Mouse (Mus musculus) adrenal gland, postnatal 14 days (tissue): Measurements from ENCODE around the gene Mgea5. TPM values are rescaled to one million over a fixed set of nuclear protein-coding genes. Genes with fewer than 3 reads are reported as not detected.
"Not testable (repeated sequence)": the region's sequence is repeated elsewhere in the genome, so short reads cannot be mapped to it uniquely, and the experiment has no call there.

Experiments used
- DNase-seq: peaks from one replicate; pipeline ENCODE4 v3.0.0; 2021; ENCODE audit warnings: mixed read lengths
- long read RNA-seq, 2 experiments: library from polyadenylated mRNA; stranded (forward); transcript quantifications; one replicate each; pipeline ENCODE4 v2.0.0; 2021
- total RNA-seq: library from RNA; stranded (reverse); gene quantifications from 2 replicates; pipeline ENCODE4 v1.2.3, GENCODE M21; 2021

The Mgea5 gene
- total RNA-seq, result 71.8 and 76.5 TPM in 2 replicates
- long read RNA-seq, experiment 1, full-length matches to known transcripts, result 10 of 25 reads
- long read RNA-seq, experiment 1, partial matches to known transcripts, result 7 of 25 reads
- long read RNA-seq, experiment 1, other reads (novel, unspliced or antisense), result 8 of 25 reads
- long read RNA-seq, experiment 2, full-length matches to known transcripts, result 7 of 14 reads
- long read RNA-seq, experiment 2, partial matches to known transcripts, result 4 of 14 reads
- long read RNA-seq, experiment 2, other reads (novel, unspliced or antisense), result 3 of 14 reads

GRCm38 (mm10) chr19:45783181-45783932 lies at the start of gene Mgea5:
Gene Mgea5 (minus strand): TSS chr19:45783837.
- DNase-seq, result peak; percentile 99

GRCm38 (mm10) chr19:45830679-45831078 lies 47.0 kb upstream of the Mgea5 start:
- DNase-seq, result no peak

DNA sequence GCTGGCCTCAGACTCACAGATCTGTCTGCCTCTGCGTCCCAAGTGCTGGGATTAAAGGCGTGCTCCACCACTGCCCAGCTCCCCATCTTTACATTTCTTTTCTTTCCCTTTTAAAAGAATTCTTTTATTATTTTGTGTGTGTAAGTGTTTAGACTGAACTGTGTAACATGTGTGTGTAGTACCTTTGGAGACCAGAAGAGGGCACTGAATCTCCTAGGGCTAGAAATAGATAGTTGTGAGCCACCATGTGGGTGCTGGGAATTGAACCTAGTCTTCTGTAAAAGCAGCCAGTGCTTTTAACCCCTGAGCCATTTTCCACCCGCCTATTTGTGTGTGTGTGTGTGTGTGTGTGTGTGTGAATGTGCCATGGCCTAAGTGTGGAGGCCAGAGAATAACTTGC lies 44.1 kb upstream of the Mgea5 start:
- DNase-seq, result no peak

DNA sequence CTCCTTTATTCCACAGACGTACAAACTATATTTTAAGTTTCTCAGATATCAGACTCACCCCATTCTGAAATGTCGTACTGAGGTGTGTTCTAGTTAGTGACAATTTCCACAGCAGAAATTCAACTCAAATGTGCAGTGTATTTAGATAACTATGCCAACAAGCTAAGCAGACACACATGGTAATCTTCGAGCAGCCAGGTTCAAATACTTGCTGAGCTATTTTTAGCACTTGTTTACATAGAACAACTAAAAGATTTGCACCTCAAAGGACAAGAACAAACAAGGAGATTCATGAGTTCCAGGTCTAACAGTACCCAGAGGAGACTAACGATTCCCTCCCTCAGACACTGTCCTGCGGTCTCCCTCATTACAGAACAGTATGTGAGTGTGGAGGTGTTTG lies 43.5 kb upstream of the Mgea5 start:
- no peak for DNase-seq

GRCm38 (mm10) chr19:45826146-45826545 lies 42.5 kb upstream of the Mgea5 start:
- no peak for DNase-seq

- no peak for DNase-seq
Measured at GRCm38 (mm10) chr19:45821832-45822231, 38.2 kb upstream of the Mgea5 start.

DNA sequence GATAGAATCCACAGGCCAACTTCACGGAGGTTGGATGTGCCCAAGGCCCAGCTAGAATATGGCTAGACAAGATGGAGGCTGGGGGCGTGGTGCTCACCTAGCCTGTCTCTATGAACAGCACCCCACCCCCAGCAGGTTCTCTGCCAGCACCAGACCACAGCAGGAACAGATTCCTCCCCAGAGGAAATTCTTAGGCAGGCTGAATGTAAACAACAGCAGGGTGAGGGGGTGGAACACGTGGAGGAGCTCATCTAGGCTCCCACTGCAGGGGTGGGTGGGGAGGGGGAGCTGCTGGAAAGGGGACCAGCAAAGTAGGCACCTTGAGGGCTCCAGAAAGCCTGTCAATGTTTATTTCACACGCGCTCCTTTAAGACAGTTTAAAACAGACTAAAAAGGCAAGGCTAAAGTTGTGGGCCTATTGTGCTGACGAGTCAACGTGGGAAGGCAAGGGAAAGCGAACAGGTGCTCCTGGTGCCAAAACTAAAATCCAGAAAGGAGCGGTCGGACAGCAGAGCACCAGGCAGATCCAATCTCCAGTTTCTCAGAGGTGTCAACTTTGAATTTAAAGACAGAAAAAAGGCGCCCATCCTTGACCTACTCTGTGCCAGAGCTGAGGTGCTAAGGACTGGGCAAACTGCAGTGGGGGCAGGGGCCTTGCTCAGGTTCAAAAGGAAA lies 34.3 kb upstream of the Mgea5 start:
- DNase-seq, result no peak

DNA sequence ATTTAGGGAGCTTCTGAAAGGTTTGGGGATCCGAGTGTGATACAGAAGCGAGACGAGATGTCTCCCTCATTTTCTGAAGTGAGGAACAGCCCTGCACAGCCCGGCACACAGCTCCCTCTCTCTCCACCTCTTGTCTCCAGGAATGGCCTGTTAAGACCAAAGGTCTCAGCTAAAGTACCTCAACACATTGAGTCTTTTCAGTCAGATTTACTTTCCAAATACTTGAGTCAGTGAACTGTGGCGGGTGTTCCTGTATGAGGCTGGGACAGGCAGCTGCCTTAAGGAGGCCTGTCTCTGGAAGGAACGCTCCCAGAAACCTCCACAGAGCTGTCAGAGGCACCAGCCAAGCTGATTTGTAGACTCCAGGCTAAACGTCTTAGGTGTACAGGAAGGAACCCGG lies 33.1 kb upstream of the Mgea5 start:
- no peak for DNase-seq

DNA sequence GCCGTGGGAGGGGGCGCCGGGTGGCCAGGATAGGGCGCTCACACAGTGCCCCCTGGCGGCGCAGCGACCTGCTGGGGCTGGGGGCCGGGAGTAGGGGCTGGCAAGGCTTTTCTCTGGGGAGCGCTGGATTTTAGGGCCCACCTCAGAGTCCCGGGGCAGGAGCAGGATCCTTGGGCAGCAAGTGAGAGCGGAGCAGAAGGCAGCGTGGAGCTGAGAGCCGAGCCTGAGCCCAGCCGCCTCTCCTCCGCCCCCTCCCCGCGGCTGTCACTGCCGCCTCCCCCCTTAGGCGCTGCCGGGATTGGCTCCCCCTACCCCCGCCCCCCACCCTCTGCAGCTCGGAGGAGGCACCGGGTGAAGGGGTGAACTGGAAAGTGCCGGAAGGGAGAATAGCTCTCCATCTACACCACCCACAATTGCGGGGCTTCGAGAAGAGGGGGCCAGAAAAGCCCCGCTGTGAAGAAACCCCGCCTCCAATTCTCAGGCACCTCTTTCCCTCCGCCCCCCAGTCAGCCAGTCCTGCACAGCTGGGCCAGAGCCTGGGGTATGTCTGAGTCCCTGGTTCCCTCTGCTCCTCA lies 32.3 kb upstream of the Mgea5 start, which contains the start of gene Kcnip2:
Gene Kcnip2, minus strand, starts transcription at position 231 of the 575 bp plus-strand sequence.
- DNase-seq, result peak; percentile 45

- DNase-seq, result no peak
Measured at GRCm38 (mm10) chr19:45815170-45815569, 31.5 kb upstream of the Mgea5 start.

DNA sequence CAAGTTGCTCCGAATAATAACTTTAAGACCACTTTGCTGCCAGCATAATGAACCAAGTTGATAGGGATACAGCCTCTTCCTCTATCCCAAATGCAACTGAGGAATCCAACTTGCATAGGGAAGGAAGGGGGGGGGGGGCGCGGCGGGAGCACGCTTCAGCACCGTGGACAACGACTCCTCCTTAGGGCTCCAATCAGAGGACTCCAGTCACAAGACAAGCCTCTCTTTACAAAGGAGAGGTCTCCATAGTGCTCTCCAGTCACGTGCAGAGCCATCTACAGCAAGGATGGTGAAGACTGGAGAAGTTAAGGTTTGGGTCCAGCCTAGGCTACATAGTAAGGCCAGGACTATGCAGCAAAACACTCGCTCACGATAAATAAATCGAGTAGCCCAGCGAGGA lies 30.2 kb upstream of the Mgea5 start:
- DNase-seq, result no peak

DNA sequence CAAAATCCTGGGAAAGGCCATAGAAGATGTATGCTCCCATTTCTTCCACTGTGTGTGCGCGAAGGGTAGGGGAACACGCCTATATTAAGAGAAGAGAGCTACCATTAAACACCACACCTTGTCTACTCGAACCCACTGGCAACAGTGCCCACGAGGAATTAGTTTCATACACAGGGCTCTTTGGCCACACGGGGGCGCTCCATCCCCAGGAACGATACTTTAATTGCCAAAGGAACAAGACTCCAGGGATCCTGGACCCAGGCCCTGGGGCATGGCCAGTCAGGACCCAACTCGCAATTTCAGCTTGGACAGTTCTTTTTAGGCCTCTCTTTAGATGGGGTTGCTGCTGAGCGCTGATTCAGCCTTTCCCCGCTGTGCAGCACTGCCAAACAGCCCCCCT lies 29.6 kb upstream of the Mgea5 start:
- peak; percentile 94 for DNase-seq

DNA sequence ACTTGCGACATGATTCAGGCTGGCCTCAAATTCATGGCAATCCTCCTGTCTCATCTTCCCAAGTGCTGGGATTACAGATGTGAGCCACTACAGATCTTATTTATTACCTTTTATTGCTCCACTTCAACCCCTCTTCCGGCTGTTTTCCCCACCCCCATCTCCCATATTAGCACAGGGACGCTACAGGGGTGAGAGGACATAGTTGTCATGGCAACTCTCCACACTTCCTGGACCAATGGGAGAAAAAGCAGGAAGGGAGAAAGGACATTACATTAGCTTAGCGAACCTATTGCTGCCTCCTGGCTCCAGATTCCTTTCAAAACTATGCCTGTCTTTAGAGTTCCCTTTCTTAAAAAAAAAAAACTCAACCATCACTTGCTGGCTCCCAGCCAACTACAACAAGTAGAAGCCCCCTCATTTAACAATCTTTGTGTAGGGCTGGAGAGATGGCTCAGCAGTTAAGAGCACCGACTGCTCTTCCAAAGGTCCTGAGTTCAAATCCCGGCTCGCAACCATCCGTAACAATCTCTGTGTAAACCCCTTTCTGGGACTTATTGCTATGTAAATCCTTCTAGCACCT lies 29.1 kb upstream of the Mgea5 start:
- DNase-seq, result no peak

- peak; percentile 76 for DNase-seq
Measured at GRCm38 (mm10) chr19:45812115-45812514, 28.5 kb upstream of the Mgea5 start.

DNA sequence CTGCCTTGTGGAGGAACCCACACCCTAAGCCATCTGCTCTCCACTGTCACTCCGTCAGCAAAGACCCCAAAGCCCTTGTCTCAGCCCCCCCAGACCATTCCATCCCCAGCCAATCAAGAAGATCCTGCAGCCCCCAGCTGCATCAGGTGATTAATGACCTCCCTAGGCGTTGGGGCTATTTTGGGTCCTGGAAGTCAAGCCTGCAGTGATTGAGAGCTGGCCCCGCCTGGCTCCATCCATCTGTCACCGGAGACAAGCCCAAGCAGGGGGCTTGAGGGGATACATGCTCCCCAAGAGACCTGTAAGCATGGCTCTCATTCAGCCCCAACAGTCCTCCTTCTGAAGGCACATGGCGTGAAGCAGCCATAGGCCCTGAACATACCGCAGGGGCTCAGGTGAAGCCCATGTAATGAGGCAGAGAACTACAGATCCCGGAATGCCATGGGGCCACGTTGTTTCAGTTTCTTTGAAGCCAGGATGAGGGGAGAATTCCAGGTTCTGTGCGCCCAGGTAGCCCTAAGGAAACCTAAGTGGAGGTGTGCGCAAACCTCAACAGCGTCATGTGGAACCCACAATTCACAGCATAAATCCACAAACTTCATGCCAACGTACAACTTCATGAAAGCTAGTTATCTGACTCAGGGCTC lies 27.5 kb upstream of the Mgea5 start:
- no peak for DNase-seq

DNA sequence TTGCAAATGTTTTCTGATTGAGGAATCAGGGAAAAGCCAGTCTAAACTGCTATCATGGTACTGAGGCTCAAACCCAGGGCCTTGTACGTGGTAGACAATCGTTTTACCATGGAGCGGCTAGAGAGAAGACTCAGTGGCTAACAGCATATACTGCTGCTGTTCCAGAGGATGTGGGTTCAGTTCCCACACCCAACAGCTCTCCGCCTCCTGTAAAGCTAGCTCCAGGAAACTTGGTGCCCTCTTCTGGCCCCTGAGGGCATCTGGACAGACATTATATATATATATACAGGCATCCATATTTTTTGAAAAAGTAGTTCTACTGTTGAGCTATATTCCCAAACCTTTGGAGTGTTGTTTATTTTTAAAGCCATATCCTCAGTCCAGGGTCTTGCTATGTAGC lies 24.1 kb upstream of the Mgea5 start:
- DNase-seq, result no peak

DNA sequence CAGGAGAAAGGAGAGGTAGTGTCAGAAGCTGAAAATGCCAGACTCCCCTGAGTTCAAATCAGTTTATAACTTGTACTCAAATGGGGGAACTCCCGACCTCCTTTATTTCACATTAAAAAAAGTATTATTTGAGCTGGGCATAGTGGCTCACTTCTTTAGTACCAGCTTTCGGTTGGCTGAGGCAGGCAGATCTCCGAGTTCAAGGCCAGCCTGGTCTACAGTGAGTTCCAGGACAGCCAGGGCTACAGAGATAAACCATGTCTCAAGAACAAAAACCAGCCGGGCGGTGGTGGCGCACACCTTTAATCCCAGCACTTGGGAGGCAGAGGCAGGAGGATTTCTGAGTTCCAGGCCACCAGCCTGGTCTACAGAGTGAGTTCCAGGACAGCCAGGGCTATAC lies 22.2 kb upstream of the Mgea5 start:
- not testable (repeated sequence) for DNase-seq

DNA sequence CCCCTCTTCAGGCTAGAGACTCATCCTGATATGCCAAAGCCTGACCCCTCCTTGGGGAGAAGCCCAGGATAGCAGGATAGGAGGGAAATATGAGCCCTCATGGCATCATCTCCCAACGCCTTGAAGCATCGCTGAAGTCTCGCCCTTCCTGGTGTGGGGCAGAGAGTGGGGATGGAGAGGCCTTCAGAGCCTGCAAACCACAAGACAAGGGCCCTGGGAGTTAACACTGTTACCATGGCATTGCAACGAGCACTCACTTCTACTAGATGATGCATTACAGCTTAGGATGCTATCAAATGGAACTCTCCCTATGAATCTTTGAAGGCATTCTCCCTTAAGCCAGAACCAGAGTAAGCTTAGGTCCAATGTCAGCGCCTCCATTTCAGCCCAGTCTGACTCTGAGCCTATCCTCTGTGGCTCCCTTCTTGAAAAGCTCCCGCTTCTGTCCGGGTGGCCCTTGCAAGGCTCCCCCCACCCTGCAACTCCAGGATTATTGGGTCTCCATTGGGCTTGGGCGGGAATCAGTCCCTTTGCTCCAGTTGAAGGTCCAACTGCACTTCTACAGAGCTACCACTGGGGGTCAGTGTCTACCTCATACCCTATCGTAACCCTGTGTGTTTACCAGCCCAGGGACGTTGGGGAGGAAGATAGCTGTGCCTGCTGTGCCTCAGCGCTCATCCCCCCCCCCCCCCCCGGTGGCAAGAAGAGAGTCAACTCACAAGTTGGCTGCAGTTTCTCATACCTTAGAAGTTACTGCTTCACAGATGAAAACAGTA lies 21.1 kb upstream of the Mgea5 start:
- peak; percentile 57 for DNase-seq

DNA sequence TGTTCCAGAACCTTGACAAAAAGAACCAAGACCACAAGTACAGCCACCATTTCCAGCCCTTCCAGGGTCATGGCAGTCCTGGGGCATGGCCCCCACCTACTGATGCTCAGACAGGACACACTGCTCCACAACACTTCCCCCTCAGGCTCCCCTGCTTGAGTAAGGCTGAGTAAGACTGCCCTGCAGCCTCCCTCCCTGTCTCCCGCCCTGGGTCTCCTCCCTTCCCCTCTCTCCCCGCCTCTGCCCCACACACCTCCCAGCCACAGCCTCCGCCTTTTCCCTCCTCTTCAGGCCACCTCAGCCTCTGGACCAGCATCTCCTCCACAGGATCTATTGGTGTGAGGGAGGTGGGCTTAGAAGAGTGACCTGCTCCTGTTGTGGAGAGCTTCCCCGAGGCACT lies 19.8 kb upstream of the Mgea5 start:
- no peak for DNase-seq

GRCm38 (mm10) chr19:45802702-45803101 lies 19.1 kb upstream of the Mgea5 start:
- DNase-seq, result no peak

DNA sequence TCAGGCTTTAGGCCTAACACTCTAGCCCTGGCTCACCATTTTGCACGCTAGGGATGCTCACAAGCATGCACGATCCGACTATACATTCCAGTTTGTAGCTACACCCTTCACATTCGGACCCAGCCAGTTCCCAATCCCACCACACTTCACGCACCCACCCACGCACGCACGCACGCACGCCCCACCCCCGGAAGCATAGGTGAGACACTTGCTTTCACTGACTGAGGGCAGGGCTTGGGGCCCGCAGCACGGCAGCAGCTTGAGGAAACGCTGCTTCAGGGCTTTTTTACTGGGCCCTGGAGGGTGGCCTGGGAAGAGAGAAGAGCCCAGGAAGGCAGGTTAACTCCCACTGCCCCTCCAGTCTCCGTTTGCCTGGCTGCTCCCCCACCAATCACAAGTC lies 13.2 kb upstream of the Mgea5 start:
- DNase-seq, result no peak
